Mouse (Mus musculus) CH12.LX (cell line): ENCODE results near the gene Mgat2. TPM values are rescaled to one million over a fixed set of nuclear protein-coding genes. Genes with fewer than 3 reads are reported as not detected.
"Not testable (repeated sequence)": the region's sequence is repeated elsewhere in the genome, so short reads cannot be mapped to it uniquely, and the experiment has no call there.

ENCODE experiments used
- DNase-seq: peaks from one replicate; pipeline ENCODE4 v3.0.0-alpha.2; 2013; ENCODE audit errors: extremely low read depth
- H3K27ac ChIP-seq: 2 replicates; pipeline ENCODE4 v1.5.1; 2012; ENCODE audit warnings: low read depth, mild to moderate bottlenecking, control low read depth, moderate library complexity; ENCODE audit not compliant: insufficient read depth
- H3K27me3 ChIP-seq: replicated peaks from 2 replicates; pipeline ENCODE3; 2012; ENCODE audit warnings: inconsistent platforms
- H3K36me3 ChIP-seq, 2 experiments: replicated peaks in 1 of 2; 2 replicates each; pipeline versions ENCODE3 to v1.6.1; 2012; ENCODE audit warnings: inconsistent platforms in 1 of 2, low read length in 1 of 2, mild to moderate bottlenecking in 1 of 2, mixed read lengths in 1 of 2, moderate library complexity in 1 of 2; ENCODE audit not compliant: control insufficient read depth in 1 of 2, insufficient read depth in 1 of 2
- H3K4me1 ChIP-seq, 2 experiments: 2 replicates each; pipeline ENCODE4 v1.6.1; 2012; ENCODE audit warnings: inconsistent platforms in 1 of 2, moderate library complexity in 1 of 2; ENCODE audit not compliant: insufficient read depth in 2 of 2, control insufficient read depth in 1 of 2
- H3K4me2 ChIP-seq: 2 replicates; pipeline ENCODE4 v1.6.1; 2012; ENCODE audit warnings: low read depth, mild to moderate bottlenecking, control low read depth; ENCODE audit not compliant: poor library complexity, insufficient read depth, severe bottlenecking
- H3K4me3 ChIP-seq, 3 experiments: fragments of 150-350 bp in 1 of 3; sonication (generic) in 1 of 3; replicated peaks in 1 of 3; 2 replicates each; pipeline versions ENCODE3 to v1.5.1; 2011 to 2012; ENCODE audit warnings: low read depth in 2 of 3, low read length in 2 of 3, mild to moderate bottlenecking in 2 of 3, moderate library complexity in 2 of 3, control low read depth in 1 of 3, improper control_type of control experiment in 1 of 3, inconsistent platforms in 1 of 3, mixed read lengths in 1 of 3; ENCODE audit not compliant: poor library complexity in 1 of 3
- H3K79me2 ChIP-seq: replicated peaks from 2 replicates; pipeline ENCODE4 v1.6.1; 2012; ENCODE audit warnings: mild to moderate bottlenecking, moderate library complexity; ENCODE audit not compliant: control insufficient read depth, poor library complexity, insufficient read depth, severe bottlenecking; ENCODE audit errors: extremely low read depth
- H3K9ac ChIP-seq: 2 replicates; pipeline ENCODE4 v1.6.1; 2012; ENCODE audit warnings: low read depth, mild to moderate bottlenecking, control low read depth, moderate library complexity; ENCODE audit not compliant: insufficient read depth
- H3K9me3 ChIP-seq: replicated peaks from 2 replicates; pipeline ENCODE3; 2012; ENCODE audit warnings: low read length, inconsistent platforms, mixed read lengths
- BHLHE40 ChIP-seq: IDR thresholded peaks from 2 replicates; pipeline ENCODE4 v1.6.1; 2011; ENCODE audit warnings: mild to moderate bottlenecking, low read depth, low read length, improper control_type of control experiment
- CHD2 ChIP-seq: IDR thresholded peaks from 2 replicates; pipeline ENCODE4 v1.6.1; 2011; ENCODE audit warnings: low read length, improper control_type of control experiment
- CTCF ChIP-seq, 2 experiments: IDR thresholded peaks in 1 of 2; conservative IDR thresholded peaks in 1 of 2; 2 replicates each; pipeline ENCODE4 v1.5.1; 2011 to 2012; ENCODE audit warnings: low read depth in 2 of 2, low read length in 2 of 2, improper control_type of control experiment in 1 of 2, inconsistent platforms in 1 of 2, mild to moderate bottlenecking in 1 of 2, moderate library complexity in 1 of 2
- IRF4 ChIP-seq: IDR thresholded peaks from 2 replicates; pipeline ENCODE4 v1.6.1; 2014; ENCODE audit warnings: low read depth, mild to moderate bottlenecking, inconsistent platforms, low read length, improper control_type of control experiment
- JUND ChIP-seq: conservative IDR thresholded peaks from 2 replicates; pipeline ENCODE4 v1.6.1; 2011; ENCODE audit warnings: low read depth, low read length, improper control_type of control experiment
- MAZ ChIP-seq: IDR thresholded peaks from 2 replicates; pipeline ENCODE4 v1.6.1; 2012; ENCODE audit warnings: low read depth, mild to moderate bottlenecking, inconsistent platforms, low read length, improper control_type of control experiment, moderate library complexity
- MXI1 ChIP-seq: IDR thresholded peaks from 2 replicates; pipeline ENCODE4 v1.6.1; 2011; ENCODE audit warnings: mild to moderate bottlenecking, low read depth, low read length, improper control_type of control experiment
- NELFE ChIP-seq: IDR thresholded peaks from 2 replicates; pipeline ENCODE4 v1.6.1; 2011; ENCODE audit warnings: low read depth, low read length, improper control_type of control experiment
- SMC3 ChIP-seq: IDR thresholded peaks from 2 replicates; pipeline ENCODE4 v1.6.1; 2011; ENCODE audit warnings: low read depth, low read length, improper control_type of control experiment
- TBP ChIP-seq: conservative IDR thresholded peaks from 2 replicates; pipeline ENCODE4 v1.6.1; 2011; ENCODE audit warnings: low read depth, low read length, improper control_type of control experiment
- USF1 ChIP-seq: IDR thresholded peaks from 2 replicates; pipeline ENCODE4 v1.6.1; 2014; ENCODE audit warnings: low read depth, mild to moderate bottlenecking, inconsistent platforms, low read length, improper control_type of control experiment
- USF2 ChIP-seq: conservative IDR thresholded peaks from 2 replicates; pipeline ENCODE4 v1.6.1; 2011; ENCODE audit warnings: low read depth, low read length, improper control_type of control experiment
- ZNF384 ChIP-seq: IDR thresholded peaks from 2 replicates; pipeline ENCODE4 v1.6.1; 2012; ENCODE audit warnings: low read depth, low read length, improper control_type of control experiment, inconsistent platforms
- dilution Hi-C: fragments of 300-500 bp; cut with MboI; formaldehyde crosslinking; loops from 2 replicates; pipeline ENCODE4 v1.14.3; 2020; ENCODE audit warnings: low sequenced_read_pairs; ENCODE audit not compliant: extremely low pct_unique_long_range_greater_than_20kb, extremely low pct_ligation_motif_present
- in situ Hi-C: fragments of 300-500 bp; cut with MboI; formaldehyde crosslinking; loops from 3 replicates; pipeline ENCODE4 v1.14.3; 2019; ENCODE audit warnings: low sequenced_read_pairs, low pct_ligation_motif_present, low pct_unique_long_range_greater_than_20kb, mixed read lengths
- polyA plus RNA-seq: library from polyadenylated mRNA; unstranded; fragments of >175 nt; gene quantifications from 2 replicates; pipeline ENCODE4 v1.2.1, GENCODE M21; 2012; ENCODE audit warnings: low read depth; ENCODE audit not compliant: insufficient read length
- total RNA-seq, 2 experiments: library from RNA; depleted of rRNA; stranded (reverse); fragments of 300-350 nt in 1 of 2; fragments of >200 nt in 1 of 2; gene quantifications; 2 replicates each; pipeline ENCODE4 v1.2.3; 2012 to 2014

Mgat2 gene
- total and polyA plus RNA-seq, 3 experiments, result 54.2 to 106 (median 58.1) TPM

DNA sequence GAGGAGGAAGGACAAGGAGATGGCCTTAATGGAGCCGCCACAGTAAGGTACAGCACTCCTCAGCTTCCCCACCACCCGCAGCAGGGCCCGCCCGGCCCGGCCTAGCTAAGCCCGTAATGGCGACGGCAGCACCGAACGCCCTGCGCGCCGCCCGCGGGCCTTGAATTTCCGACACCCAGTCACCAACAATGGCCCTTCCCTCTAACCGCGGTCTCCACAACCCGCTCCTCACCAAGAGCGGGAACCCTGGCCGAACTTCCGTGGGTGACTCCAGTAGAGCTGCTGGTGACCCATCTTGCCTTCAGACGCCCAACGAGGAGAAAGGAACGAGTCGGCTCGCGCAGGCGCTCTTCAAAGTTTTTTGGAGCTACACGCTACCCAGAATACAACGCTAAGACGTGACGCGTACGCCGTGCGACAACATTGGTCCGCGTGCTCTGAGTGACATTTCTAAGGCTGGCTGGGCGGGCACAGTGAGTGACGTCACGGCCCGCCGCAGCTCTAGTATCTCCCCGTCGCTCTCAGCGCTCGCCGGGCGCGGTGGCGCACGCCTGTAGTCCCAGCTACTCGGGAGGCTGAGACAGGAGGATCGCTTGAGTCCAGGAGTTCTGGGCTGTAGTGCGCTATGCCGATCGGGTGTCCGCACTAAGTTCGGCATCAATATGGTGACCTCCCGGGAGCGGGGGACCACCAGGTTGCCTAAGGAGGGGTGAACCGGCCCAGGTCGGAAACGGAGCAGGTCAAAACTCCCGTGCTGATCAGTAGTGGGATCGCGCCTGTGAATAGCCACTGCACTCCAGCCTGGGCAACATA, 25.0 kb upstream of the Mgat2 start, which contains the start of gene Rps29 (continued):
- TF ChIP-seq TBP, result peak; percentile 96

- Histone ChIP-seq H3K9ac (no peak overlapping the region), H3K4me1 (peaks cover 4 to 8% of the 10 kb centered on the region in 2 experiments; a peak in 3 of 4 replicates), H3K4me2 (peak overlapping the region; percentile 50; the same call in 1 of the 2 replicates), H3K9me3 (no peaks in the 10 kb centered on the region), H3K27ac (no peak overlapping the region), H3K4me3 (peak overlapping the region in 2 of 3 experiments; percentile 28 to 31), H3K27me3 (no peaks in the 10 kb centered on the region), H3K36me3 (peaks cover 19 to 27% of the 10 kb centered on the region in 2 experiments), H3K79me2 (peaks cover 16% of the 10 kb centered on the region)
- dilution Hi-C loops, result no loop called here
- DNase-seq, result peak; percentile 84
- in situ Hi-C loops, result no loop called here
- TF ChIP-seq TBP (no peak), USF2 (no peak), CHD2 (no peak), CTCF (conservative IDR thresholded peaks at IDR 0.05 in 1 of 2, IDR thresholded peaks at IDR 0.05 in 1 of 2; ENCODE audit: low read depth in 2 of 2, low read length in 2 of 2) (peak; percentile 52 to 99; a peak in 3 of 4 replicates), USF1 (no peak), ZNF384 (peak; percentile 95), JUND (no peak), MXI1 (no peak), IRF4 (0 out of 2 replicates have a peak, but pooled peaks have one; percentile 7), BHLHE40 (peak; percentile 55), NELFE (peak; percentile 34; the same call in 1 of the 2 replicates), MAZ (no peak), SMC3 (no peak)
Observed at GRCm38 (mm10) chr12:69159578-69159940, 24.4 kb upstream of the Mgat2 start.

DNA sequence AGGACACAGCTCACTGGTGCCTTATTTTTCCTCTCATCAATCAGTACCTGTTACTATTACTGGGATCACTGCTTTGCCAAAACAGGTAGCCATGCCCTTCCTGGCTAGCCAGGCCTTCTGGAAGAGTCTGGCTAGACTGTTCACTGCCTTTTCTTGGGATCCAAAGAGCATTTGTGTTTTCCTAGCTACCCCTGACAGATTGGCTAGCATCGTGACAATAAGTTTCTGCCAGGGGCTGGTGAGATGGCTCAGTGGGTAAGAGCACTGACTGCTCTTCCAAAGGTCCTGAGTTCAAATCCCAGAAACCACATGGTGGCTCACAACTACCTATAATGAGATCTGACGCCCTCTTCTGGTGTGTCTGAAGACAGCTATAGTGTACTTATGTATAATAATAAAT, 23.3 kb upstream of the Mgat2 start:
- H3K27me3 ChIP-seq, H3K4me1 ChIP-seq, DNase-seq, in situ Hi-C loops, H3K9me3 ChIP-seq, H3K4me3 ChIP-seq, H3K9ac ChIP-seq, H3K4me2 ChIP-seq, dilution Hi-C loops, H3K27ac ChIP-seq: not testable (repeated sequence)
- peaks cover 19 to 23% of the 10 kb centered on the region in 2 experiments for H3K36me3 ChIP-seq
- H3K79me2 ChIP-seq, result peaks cover 16% of the 10 kb centered on the region
- TF ChIP-seq TBP (peak; percentile 82), CTCF (conservative IDR thresholded peaks at IDR 0.05 in 1 of 2, IDR thresholded peaks at IDR 0.05 in 1 of 2; ENCODE audit: low read depth in 2 of 2, low read length in 2 of 2) (0 out of 4 replicates have a peak, but pooled peaks of 1 of the 2 experiments have one; percentile 7)

GRCm38 (mm10) chr12:69163586-69163985, 20.4 kb upstream of the Mgat2 start:
- H3K79me2 ChIP-seq, H3K27ac ChIP-seq, H3K4me3 ChIP-seq, H3K27me3 ChIP-seq, H3K9ac ChIP-seq, DNase-seq, in situ Hi-C loops, H3K4me2 ChIP-seq, H3K4me1 ChIP-seq, H3K36me3 ChIP-seq, dilution Hi-C loops, H3K9me3 ChIP-seq: not testable (repeated sequence)
